Mouse (Mus musculus): ENCODE measurements around the gene Rabif.
"Not testable (repeated sequence)": the region's sequence is repeated elsewhere in the genome, so short reads cannot be mapped to it uniquely, and the experiment has no call there.

Rabif gene

DNA sequence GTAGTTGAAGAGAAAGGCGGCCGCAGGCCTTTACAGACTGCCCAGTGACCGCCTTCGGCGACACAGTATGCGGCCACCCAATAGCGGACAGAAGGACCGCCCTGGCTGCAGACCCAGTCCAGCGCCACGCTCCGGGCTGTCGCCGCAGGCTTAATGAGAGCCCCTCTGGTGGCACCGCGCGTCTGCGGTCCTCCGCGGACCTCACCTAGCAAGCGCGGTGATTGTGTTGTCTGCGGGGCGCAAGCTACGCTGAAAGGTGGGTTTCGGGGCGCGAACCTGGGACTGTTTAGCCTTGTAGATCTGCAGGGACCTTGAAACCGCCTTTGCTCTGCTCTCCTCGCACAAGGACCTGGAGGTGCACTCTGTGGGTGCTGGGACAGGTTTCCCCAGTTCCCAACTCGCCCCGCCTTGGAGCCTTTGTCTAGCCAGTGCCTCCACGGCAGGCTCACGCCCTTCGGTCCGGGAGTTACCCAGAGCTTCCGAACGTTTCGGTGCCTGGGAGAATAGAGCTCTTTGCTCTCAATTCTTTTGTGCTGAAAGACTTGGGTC lies 18.9 kb downstream of the Rabif start:
- peak; percentile 32 to 48 for DNase-seq

DNA sequence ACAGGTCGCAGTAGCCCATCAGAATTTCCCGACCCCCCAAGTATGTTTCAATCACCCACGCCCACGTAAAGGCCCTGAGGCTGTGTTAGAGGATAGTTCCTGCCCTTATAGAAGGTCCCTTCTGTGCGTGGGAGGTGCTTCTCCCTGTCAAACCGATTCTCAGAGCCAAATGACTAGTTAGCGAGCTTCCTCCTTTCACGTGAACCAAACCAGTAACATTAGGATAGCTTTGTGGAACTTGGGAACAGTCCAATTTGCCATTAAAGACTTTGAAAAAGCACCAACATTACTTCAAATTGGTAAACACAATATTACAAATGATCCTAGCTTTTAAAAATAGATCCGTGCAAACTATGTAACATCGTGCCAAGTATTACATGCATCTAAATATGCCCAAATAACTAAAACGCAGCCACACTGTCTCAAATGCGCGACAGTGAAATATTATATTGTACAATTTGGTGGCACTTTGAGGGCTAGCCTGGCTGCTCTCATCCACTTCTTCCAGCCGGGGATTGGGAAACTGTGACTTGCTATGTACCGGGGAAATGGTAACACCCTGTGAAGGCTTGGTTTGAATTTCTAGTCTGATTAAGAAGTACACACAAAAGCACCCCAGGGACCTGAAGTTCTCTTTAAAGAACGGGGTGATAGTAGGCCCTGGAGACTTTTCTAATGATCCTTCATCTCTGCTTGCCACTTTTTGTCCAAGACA lies 19.6 kb downstream of the Rabif start:
- DNase-seq, result no peak

DNA sequence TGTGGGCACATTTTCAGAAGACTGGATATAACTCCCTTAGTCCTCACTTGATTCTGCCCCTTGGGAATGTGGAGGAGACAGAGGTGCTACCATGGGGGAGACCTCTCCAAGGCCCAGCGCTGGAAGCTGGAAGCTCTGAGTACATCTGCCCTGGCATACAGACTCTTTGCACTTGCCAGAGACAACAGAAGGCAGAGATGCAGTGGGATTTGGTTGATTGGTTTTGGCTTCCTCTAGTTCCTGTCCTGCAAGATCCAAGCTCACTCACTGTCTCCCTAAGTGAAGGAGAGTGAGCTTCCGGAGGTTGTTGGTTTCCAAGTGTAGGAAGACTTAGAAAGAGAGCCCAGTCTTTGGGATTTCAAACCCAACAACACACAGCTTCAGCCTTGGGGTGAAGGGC lies 21.4 kb downstream of the Rabif start:
- no peak for DNase-seq

DNA sequence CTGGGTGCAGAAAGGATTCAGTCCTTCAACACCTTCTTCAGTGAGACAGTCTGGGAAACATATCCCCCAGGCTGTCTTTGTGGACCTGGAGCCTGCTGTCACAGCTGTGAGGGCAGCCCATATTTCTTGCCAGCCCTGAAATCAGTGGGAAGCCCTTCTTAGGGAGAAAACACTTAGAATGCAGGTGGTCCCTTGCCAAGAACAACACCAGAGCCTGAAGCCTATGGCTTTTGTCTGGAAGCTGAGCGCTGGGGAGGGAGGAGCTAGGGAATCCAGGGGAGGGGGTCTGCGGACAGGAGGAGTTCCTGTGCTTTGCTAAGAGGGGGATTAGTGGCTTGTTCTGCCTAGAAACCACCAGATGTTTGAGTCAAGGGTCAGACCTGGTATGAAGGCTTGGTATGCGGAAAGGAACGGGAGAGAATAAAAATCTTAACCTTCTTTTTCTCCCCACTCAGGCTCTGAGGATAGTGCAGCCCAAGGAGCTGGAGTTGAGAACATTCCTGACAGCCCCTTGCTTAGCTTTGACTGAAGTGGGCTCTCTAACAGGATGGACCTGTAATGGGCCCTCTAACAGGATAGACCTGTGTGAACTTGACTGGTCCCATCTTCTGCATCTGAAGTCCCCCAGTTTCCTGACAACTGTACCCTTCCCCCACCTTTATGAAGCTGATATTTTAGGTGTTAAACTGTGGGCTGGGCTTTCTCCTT lies 22.2 kb downstream of the Rabif start:
- no peak for DNase-seq

DNA sequence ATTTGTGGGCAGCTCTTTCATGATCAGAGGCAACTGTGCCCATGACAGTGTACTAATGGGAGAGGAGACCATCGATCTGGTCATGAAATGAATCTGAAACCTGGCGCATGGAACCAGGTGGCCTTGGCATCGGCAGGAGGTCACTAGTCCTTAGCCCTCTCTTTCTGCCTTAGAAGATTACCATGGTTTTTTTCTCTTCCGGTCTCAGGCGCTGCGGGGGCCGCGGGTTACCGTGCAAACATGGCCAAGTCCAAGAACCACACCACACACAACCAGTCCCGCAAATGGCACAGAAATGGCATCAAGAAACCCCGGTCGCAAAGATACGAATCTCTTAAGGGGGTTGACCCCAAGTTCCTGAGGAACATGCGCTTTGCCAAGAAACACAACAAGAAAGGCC lies 23.4 kb downstream of the Rabif start:
- not testable (repeated sequence) for DNase-seq

DNA sequence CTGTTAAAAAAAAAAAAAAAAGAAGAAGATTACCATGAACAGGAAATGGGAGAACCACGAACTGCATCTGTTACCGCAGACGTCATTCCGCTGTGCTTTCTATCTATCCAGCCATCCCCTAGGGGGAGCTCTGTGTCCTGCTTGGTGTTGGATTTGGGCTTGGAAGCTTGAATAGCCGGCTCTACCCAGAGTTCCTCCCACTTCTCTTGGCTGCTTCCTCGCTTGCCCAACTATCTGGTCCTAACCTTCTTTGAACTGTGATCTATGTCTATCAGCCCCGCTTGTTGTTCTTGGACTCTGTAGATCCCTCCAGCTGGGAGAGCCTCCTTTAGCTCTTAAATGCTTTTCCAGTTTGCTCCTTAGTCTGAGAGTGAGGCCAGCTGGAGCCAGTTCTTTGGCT lies 24.2 kb downstream of the Rabif start:
- DNase-seq, result peak; percentile 78 to 89

DNA sequence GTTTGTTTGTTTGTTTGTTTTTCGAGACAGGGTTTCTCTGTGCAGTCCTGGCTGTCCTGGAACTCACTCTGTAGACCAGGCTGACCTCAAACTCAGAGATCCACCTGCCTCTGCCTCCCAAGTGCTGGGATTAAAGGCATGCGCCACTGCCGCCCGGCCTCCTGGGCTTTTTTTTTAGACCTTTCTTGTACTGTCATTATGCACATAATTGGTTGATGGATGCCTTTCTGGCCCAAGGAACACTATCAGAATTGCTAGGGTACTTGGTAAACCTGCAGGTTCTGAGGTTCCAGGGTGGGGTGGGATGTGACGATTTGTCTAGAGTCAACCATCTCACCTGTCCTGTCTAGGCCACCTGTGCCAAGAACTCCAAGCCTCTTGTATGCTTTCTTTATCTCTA lies 24.8 kb downstream of the Rabif start:
- not testable (repeated sequence) for DNase-seq

DNA sequence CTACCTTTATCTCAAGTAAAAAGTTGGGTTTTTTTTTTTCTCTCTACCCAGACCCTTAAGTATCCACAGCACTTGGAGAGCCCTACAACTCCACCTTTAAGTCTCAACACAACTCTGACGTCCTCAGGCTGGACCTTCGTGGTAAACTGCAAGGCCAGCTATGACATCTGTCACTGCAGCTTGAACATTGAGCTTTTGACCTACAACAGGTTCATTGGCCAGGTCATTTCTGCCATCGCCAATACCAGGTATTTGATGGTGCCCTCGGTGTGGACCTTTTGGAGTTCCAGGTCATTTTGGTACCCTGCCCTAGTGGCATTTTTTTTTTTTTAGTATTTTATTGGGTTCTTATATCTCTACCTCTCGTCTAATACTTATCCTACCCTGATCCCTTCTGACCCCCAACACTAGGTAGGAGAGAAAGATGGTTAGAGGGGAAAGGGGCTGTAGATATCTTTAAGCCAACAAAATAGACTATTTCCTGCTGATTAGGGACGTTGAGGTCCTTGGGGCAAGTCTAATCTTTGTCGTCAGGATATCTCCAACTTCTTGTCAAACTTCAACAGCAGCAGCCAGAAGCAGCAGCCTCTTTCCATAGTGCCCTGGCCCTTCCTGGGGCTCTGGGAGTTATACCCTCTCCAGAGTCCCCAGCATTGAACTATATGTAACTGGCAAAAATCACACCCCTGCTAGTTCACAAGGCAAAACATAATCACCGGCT lies 25.7 kb downstream of the Rabif start:
- DNase-seq, result no peak

DNA sequence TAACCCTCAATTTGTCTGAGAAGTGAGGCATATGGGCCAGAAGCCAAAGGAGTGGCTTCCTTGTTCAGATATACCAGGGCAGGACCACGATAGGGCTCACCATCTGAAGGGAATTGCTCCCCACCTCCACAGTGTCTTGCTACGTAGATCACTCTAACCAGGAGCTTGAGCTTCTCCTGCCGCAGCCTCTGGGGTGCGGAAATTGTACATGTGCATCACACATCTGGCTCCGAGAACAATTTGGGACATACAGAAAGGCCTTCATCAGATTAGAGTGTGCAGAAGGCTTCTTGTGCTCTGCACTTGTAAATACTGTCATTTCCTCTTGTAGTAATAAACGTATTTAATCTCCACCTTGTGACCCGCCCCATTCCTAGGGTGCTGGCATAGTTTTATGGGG lies 26.7 kb downstream of the Rabif start:
- DNase-seq, result no peak

DNA sequence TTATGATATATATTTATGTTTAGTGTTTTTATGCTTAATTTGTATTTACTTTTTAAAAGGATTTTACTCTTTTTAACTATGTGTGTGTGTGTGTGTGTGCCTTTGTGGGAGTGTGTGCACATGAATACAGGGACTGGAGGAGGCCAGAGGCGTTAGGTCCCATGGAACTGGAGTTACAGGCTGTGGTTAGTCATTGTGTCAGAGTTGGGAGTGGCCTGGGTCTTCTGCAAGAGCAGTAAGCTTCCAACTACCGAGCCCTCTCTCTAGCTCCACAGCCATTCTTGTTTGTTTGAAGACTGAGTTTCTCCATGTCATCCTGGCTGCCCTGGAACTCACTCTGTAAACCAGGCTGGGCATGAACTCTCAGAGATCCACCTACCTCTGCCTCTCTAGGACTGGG lies 27.9 kb downstream of the Rabif start:
- no peak for DNase-seq

DNA sequence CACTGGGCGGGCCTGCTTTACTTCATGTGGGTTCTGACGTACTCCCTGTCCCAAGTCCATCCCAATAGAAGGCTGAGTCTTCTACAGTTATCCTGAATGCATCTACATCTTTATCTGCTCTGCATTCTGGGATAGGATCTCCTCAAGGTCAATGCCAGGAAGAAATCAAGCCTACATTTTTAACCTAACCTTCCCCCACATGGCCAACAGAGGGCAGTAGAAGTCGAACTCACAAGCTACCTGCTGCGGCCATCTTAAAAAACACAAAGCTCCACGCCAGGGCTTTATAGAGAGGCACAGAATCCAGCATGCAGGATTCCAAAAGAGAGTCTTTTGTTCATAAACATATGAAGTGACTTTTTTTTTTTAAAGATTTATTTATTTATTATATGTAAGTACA lies 30.0 kb downstream of the Rabif start:
- no peak for DNase-seq

DNA sequence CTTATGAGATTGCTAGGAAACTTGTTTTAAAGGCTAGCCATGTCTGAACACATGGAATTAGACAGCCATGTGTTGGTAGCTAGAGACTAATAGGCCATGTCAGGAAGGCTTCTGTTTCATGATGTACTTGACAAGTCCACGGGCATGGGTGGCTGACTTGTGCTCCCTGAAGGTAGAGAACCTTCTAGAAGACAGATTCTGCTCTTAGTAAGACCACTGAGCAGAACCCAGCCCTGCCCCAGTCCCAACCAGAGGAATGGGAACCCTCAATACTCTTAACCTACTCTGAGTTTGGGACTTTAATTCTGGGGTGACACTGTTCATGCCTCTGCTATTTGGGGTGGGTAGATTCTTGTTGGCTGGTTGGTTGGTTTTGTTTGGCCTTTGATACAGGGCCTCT lies 30.6 kb downstream of the Rabif start:
- no peak for DNase-seq

DNA sequence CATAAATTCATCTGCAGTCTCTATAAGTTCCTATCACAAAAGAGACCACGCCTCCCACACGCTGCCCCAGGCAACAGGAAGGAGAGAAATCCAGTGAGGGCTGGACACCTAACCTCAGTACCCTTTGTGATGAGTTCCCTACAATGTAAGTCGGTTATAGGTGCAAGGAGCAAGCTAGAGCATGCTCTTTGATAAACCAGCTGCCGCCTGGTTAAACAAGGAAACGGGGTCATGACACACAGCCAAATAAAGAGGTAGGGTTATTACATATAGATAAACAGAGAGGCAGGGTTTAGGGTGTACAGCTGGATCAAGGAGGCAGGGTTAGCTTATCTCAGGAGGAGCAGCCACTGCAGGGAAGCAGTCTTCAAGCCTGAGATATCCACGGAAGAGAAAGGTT lies 32.3 kb downstream of the Rabif start:
- no peak for DNase-seq

DNA sequence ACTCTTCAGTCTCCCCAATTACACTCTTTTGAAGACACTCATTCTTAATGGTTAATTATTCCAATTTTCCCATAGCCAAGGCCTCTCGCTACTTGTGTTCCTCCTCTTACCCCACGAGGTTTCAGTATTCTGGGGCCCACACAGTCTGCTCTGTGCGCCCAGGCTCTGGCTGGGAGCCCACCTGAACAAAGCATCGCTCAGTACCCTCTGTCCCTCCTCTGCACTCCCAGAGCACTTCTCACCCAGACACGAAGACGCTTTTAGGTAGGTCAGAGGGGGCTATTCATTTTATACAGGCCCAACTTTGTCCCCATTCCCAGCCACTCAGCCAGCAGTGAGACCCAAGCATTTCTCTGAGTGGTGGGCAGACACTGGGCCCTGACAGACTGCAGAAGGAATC lies 36.2 kb downstream of the Rabif start:
- DNase-seq, result no peak

DNA sequence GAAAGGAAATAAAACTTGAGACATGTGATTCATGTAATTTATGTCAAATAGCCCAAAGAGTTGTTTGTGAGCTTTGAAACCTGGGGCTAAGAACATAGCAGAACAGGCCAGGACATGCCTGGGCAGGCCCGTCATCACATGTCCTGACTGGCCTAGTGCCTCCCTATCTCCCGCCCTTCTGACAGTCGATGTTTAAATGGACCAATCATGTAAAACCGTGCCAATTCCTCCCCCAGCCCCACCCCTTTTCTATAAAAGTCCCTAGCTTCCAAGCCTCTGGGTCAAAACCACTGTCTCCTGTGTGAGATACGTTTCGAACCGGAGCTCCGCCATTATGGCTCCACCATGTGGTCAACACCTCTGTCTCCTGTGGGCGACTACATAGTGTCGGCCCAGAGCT lies 39.3 kb downstream of the Rabif start:
- DNase-seq, result not testable (repeated sequence)

DNA sequence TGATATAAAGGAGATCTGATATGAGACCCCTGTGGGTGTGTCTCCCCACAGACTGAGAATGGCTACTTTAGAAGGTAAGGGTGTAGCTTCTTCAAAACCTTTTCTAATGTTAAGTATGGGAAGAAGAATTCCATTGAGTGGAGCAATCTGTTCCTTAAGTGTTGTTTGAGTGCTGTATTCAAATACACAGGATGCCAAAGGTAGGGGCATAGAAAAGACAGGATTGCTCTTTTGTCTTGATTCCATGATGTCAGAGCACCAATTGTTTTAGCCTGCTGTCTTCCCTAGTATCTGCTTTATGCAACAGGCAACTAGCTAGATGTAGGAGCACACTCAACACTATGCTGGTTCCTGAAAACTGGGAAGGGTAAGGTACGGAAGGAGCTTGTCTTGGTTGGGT lies 40.6 kb downstream of the Rabif start:
- no peak for DNase-seq

DNA sequence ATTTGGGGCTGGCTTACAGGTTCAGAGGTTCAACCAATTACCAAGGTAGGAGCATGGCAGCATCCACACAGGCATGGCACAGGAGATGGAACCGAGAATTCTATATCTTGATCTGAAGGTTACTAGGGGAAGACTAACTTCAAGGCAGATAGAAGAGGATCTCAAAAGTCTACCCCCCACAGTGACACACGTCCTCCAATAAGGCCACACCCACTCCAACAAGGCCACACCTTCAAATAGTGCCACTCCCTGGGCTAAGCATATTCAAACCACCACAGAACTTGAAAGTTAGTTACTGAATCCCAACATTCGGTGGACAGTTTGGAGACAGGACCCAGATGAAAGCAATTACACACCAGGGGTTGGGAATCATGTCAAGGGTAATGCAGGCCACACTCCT lies 41.1 kb downstream of the Rabif start:
- DNase-seq, result no peak

DNA sequence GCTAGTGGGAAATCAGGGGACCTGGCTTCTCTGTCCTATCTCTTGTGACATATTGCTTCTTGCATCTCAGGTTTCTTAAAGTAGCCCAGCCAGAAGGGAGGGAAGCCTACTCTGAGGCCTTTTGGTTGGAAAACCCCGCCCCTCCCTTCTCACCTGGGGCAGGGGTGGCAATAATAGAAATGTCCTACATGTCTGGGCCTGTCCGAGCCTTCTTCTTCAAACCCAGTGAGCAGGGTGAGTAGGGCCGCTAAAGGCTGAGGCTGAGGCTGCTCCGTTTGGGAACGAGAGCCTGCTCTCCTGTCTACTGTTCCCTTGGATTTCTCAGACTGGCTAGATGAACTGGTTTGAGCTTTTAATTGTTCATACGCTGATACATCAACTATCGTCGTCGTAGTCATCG lies 46.2 kb downstream of the Rabif start:
- no peak for DNase-seq

DNA sequence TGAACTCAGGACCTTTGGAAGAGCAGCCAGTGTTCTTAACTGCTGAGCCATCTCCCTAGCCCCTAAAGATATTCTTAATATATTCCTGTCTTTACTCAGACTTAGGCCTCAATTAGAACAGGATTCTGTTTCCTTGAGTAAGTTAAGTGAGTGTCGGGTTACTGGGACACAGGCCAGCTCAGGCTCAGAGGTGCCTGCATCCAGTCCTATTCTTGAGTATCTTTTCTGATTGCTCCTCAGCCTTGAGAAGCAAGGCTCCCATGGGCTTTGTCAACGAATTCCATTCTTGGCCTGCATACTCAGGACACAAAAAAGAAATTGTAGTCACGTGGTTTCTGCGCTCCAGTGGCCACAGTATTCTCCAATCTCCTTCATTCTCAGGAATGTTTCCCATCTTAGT lies 53.8 kb downstream of the Rabif start:
- DNase-seq, result no peak

DNA sequence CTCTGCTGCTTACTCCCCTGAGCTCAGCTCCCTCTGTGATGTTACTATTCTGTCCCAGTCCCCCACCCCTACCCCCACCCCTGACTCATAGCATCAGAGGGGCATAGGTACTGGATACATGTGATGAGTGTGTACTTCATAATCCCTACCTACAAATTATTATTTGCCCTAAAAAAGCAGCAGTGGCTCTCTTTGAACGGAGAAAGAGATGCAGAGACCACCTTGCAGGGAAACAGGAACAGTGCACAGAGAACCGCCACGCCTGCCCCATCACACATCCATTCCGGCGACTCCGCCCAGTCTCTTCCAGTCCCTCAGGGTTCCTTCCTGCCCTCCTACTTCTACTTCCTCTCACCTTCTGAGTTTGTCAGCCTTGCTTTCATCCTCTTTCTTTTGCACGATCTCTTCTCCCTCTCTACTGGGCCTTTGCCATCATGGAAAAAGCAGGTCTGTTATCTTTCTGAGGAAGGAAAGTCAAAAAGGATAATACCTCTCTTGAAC lies 55.2 kb downstream of the Rabif start, which contains the start of gene Mgat4e:
TSS of gene Mgat4e (minus strand) at position 51 of the 501 bp plus-strand sequence.
- no peak for DNase-seq

DNA sequence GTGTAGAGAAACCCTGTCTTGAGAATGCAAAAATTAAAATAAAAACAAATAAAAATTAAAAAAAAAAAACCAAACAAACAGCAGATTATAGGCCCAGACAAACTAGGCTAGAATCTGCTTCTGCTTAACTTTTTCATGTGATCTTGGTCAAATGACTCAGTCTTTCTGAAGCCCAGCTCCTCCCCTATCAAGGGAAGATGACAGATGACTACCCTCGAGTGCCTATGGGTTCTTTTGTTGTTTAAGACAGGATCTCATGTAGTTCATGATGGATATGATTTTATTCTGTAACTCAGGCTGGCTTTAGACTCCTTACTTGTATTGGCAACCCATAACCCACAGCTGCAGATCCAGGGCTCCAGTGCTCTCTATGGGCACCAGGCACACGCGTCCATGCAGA lies 57.4 kb downstream of the Rabif start:
- no peak for DNase-seq

DNA sequence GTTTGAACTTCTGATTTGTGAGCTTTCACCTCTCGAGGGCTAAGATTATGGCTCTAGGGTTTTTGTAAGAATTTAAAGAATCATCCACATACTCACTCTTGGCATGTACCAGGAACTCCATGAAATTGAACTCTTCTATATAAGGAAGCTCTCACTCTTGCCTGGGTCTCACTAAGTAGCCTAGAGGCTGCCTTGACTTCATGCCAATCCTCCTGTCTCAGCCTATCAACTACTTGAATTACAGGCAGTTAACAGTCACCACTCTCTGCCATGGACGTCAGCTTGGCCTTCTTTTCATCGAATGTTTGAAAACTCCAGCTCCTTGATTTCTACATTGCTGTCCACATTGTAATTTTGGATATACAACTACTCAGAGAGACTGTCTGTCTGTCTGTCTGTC lies 57.9 kb downstream of the Rabif start:
- no peak for DNase-seq

DNA sequence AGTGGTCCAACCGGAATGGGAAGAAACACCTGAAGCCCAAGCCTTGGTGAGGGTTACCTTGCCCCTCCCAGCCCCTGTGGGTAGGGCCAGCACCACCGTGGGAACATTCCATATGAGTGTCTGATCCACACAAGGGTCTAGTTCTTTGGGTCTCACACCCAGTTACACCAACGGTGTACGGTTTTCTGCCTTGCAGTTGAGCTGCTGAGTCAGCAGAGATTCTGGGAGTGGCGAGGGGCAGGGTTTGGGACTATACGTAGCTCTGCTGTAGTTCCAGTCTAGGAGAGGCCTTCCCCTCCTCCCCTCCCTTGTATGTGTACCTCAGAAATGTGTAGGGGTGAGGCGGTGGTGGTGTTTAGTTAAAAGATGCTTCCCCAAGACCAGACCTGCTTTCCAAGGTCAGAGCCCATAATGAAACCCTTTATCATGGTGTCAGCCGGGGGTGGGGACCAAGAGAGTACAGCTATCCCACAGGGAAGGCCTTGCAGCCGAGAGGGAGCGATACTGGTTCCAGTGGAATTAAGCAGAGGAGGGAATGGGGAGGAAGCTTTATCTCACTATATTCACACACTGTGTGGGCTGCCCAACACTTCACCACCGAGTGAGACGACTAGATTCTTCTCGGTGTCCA lies 60.9 kb downstream of the Rabif start:
- DNase-seq, result peak in 1 of 2 experiments; percentile 10
